Mouse (Mus musculus) forebrain, embryonic 12.5 days (tissue): ENCODE measurements around the gene Bms1. TPM values are rescaled to one million over a fixed set of nuclear protein-coding genes. Genes with fewer than 3 reads are reported as not detected.

Experiments used
- ATAC-seq: fragments of 200-750 bp; cut with Nextera tagmentation; 2 replicates; pipeline ENCODE4 v1.8.0; 2017; ENCODE audit warnings: moderate TSS enrichment; ENCODE audit not compliant: low FRiP score
- H3K27ac ChIP-seq: fragments of 300-500 bp; sonication (generic); 2 replicates; pipeline ENCODE4 v1.5.1; 2016; ENCODE audit warnings: mild to moderate bottlenecking
- H3K27me3 ChIP-seq: fragments of 300-500 bp; sonication (generic); 2 replicates; pipeline ENCODE4 v1.6.1; 2016; ENCODE audit warnings: mild to moderate bottlenecking
- H3K36me3 ChIP-seq: fragments of 300-500 bp; sonication (generic); replicated peaks from 2 replicates; pipeline ENCODE4 v1.6.1; 2016; ENCODE audit warnings: mild to moderate bottlenecking
- H3K4me1 ChIP-seq: fragments of 300-500 bp; sonication (generic); 2 replicates; pipeline ENCODE4 v1.6.1; 2016
- H3K4me2 ChIP-seq: fragments of 300-500 bp; sonication (generic); 2 replicates; pipeline ENCODE4 v1.6.1; 2016; ENCODE audit warnings: mild to moderate bottlenecking, moderate library complexity
- H3K4me3 ChIP-seq: fragments of 300-500 bp; sonication (generic); replicated peaks from 2 replicates; pipeline ENCODE4 v1.5.1; 2016; ENCODE audit warnings: mild to moderate bottlenecking
- H3K9ac ChIP-seq: fragments of 300-500 bp; sonication (generic); 2 replicates; pipeline ENCODE4 v1.6.1; 2016; ENCODE audit warnings: mild to moderate bottlenecking
- H3K9me3 ChIP-seq: fragments of 300-500 bp; sonication (generic); 2 replicates; pipeline ENCODE4 v1.6.1; 2016
- WGBS: fragments of 180-500 bp; shearing (Covaris S2); methylation state at CpG from one replicate; pipeline ENCODE4 v1.1.7; 2016; 5-methylcytosine and 5-hydroxymethylcytosine counted together
- microRNA-seq: library from miRNA; unstranded; fragments of <30 nt; microRNA quantifications from one replicate; pipeline ENCODE4, GENCODE M21; 2017
- polyA plus RNA-seq: library from polyadenylated mRNA; unstranded; fragments of >200 nt; fragmentation: Nextera tagmentation; extraction: Ambion mirVana; gene quantifications from 2 replicates; pipeline ENCODE4 v1.2.1, GENCODE M21; 2016

Gene Bms1
- polyA plus RNA-seq, 1 experiment from 2014 or later: 45.4 TPM

GRCm38 (mm10) chr6:118348186-118348585 lies 71.1 kb downstream of the Bms1 start:
- no peak for ATAC-seq
- 84% methylated on average over 3 of the region's 3 CpGs for WGBS
- H3K9me3 ChIP-seq: no peaks in the 10 kb centered on the region
- no peak overlapping the region for H3K9ac ChIP-seq
- H3K4me1 ChIP-seq: no peaks in the 10 kb centered on the region
- no peaks in the 10 kb centered on the region for H3K36me3 ChIP-seq
- H3K4me2 ChIP-seq: no peak overlapping the region
- no peak overlapping the region for H3K27ac ChIP-seq
- no peak overlapping the region for H3K4me3 ChIP-seq
- no peaks in the 10 kb centered on the region for H3K27me3 ChIP-seq

- Histone ChIP-seq H3K4me2 (no peak overlapping the region), H3K9me3 (no peaks in the 10 kb centered on the region), H3K9ac (no peak overlapping the region), H3K36me3 (no peaks in the 10 kb centered on the region), H3K27me3 (no peaks in the 10 kb centered on the region), H3K27ac (no peak overlapping the region), H3K4me1 (no peaks in the 10 kb centered on the region), H3K4me3 (no peak overlapping the region)
- 91% methylated on average over 8 of the region's 8 CpGs for WGBS
- no peak for ATAC-seq
These were observed 72.0 kb downstream of the Bms1 start for GRCm38 (mm10) chr6:118347291-118347690.

- Histone ChIP-seq H3K4me3 (no peak overlapping the region), H3K4me1 (no peaks in the 10 kb centered on the region), H3K9me3 (no peaks in the 10 kb centered on the region), H3K27ac (no peak overlapping the region), H3K4me2 (no peak overlapping the region), H3K27me3 (no peaks in the 10 kb centered on the region), H3K36me3 (no peaks in the 10 kb centered on the region), H3K9ac (no peak overlapping the region)
- WGBS: 89% methylated on average over 11 of the region's 11 CpGs
- ATAC-seq: no peak
These were observed 77.3 kb downstream of the Bms1 start for GRCm38 (mm10) chr6:118341861-118342485.

GRCm38 (mm10) chr6:118337660-118338059 lies 81.6 kb downstream of the Bms1 start:
- Histone ChIP-seq H3K27ac (no peak overlapping the region), H3K4me3 (no peak overlapping the region), H3K27me3 (no peaks in the 10 kb centered on the region), H3K9ac (no peak overlapping the region), H3K4me2 (no peak overlapping the region), H3K4me1 (no peaks in the 10 kb centered on the region), H3K9me3 (no peaks in the 10 kb centered on the region), H3K36me3 (no peaks in the 10 kb centered on the region)
- ATAC-seq: no peak
- WGBS: 70% methylated on average over 5 of the region's 5 CpGs

- Histone ChIP-seq H3K9ac (no peak overlapping the region), H3K36me3 (no peaks in the 10 kb centered on the region), H3K27me3 (no peaks in the 10 kb centered on the region), H3K9me3 (no peaks in the 10 kb centered on the region), H3K27ac (no peak overlapping the region), H3K4me1 (no peaks in the 10 kb centered on the region), H3K4me2 (no peak overlapping the region), H3K4me3 (no peak overlapping the region)
- WGBS: 72% methylated on average over 14 of the region's 14 CpGs
- ATAC-seq: no peak
These were observed 82.5 kb downstream of the Bms1 start for GRCm38 (mm10) chr6:118336541-118337480.

GRCm38 (mm10) chr6:118335934-118336450 lies 83.3 kb downstream of the Bms1 start:
- no peak overlapping the region for H3K27ac ChIP-seq
- H3K4me2 ChIP-seq: no peak overlapping the region
- ATAC-seq: no peak

GRCm38 (mm10) chr6:118333861-118334260 lies 85.4 kb downstream of the Bms1 start:
- H3K36me3 ChIP-seq: no peaks in the 10 kb centered on the region

More at GRCm38 (mm10) chr6:118335934-118336450, 83.3 kb downstream of the Bms1 start:
- Histone ChIP-seq H3K4me1 (no peaks in the 10 kb centered on the region), H3K27me3 (no peaks in the 10 kb centered on the region), H3K36me3 (no peaks in the 10 kb centered on the region), H3K4me3 (no peak overlapping the region), H3K9ac (no peak overlapping the region), H3K9me3 (no peaks in the 10 kb centered on the region)
- WGBS: 75% methylated on average over 5 of the region's 5 CpGs

More at GRCm38 (mm10) chr6:118333861-118334260, 85.4 kb downstream of the Bms1 start:
- Histone ChIP-seq H3K4me3 (no peak overlapping the region), H3K27ac (no peak overlapping the region), H3K9me3 (no peaks in the 10 kb centered on the region), H3K9ac (no peak overlapping the region), H3K4me2 (no peak overlapping the region), H3K27me3 (no peaks in the 10 kb centered on the region), H3K4me1 (no peaks in the 10 kb centered on the region)
- no peak for ATAC-seq
- 93% methylated on average over 9 of the region's 9 CpGs for whole genome bisulfite sequencing

Small RNA genes within 50 kb of the gene (microRNA-seq; reads per million reads assigned to microRNA genes)
- gene Gm25953: not detected

Other genes starting within 250 kb of the Bms1 start
- gene Ret, start 221.8 kb downstream of the Bms1 start, polyA plus RNA-seq: 0.81 and 0.84 TPM in 2 replicates
- gene Zfp248, start 36.1 kb upstream of the Bms1 start, polyA plus RNA-seq: 12.3 and 12.7 TPM in 2 replicates
- gene Zfp9, start 59.8 kb upstream of the Bms1 start, polyA plus RNA-seq: 8.5 and 9.7 TPM in 2 replicates
- gene Ankrd26, start 142.8 kb upstream of the Bms1 start, polyA plus RNA-seq: 25.8 and 26.3 TPM in 2 replicates